Mouse (Mus musculus): ENCODE results near the gene Rnf44. TPM values are rescaled to one million over a fixed set of nuclear protein-coding genes. Genes with fewer than 3 reads are reported as not detected.

Gene Rnf44
- total and polyA plus RNA-seq, 3 experiments, result 51.6 to 94.5 (median 54.6) TPM

GRCm38 (mm10) chr13:54702507-54702906 is 8.8 kb upstream of the Rnf44 start:
- TF ChIP-seq CTCF (IDR thresholded peaks at IDR 0.05), result no peak
- TF ChIP-seq POLR2A (IDR thresholded peaks at IDR 0.05; ENCODE audit: insufficient read depth, low read depth, low read length), result no peak
- TF ChIP-seq EP300 (IDR thresholded peaks at IDR 0.05; ENCODE audit: insufficient read depth, low read depth, low read length), result no peak
- WGBS, result 37% methylated on average over 7 of the region's 7 CpGs
- Histone ChIP-seq H3K36me3 (ENCODE audit: control insufficient read depth, insufficient read depth, low read length) (no peaks in the 10 kb centered on the region), H3K4me3 (no peak overlapping the region), H3K79me2 (replicated peaks; ENCODE audit: control insufficient read depth, insufficient read depth, low read length) (no peaks in the 10 kb centered on the region), H3K27me3 (ENCODE audit: control insufficient read depth, insufficient read depth, low read length) (no peaks in the 10 kb centered on the region), H3K9ac (ENCODE audit: low read depth, low read length) (no peak overlapping the region), H3K27ac (no peak overlapping the region), H3K4me1 (ENCODE audit: control insufficient read depth, insufficient read depth, low read length) (no peaks in the 10 kb centered on the region)
- DNase-seq, result no peak
- intact Hi-C loops (cut with DNase I), result no loop called here

- Histone ChIP-seq H3K36me3 (ENCODE audit: control insufficient read depth, insufficient read depth, low read length) (no peaks in the 10 kb centered on the region), H3K79me2 (replicated peaks; ENCODE audit: control insufficient read depth, insufficient read depth, low read length) (no peaks in the 10 kb centered on the region), H3K27me3 (ENCODE audit: control insufficient read depth, insufficient read depth, low read length) (no peaks in the 10 kb centered on the region), H3K4me3 (no peak within 1 kb of the TSS), H3K27ac (no peak within 1 kb of the TSS), H3K4me1 (ENCODE audit: control insufficient read depth, insufficient read depth, low read length) (no peaks in the 10 kb centered on the region), H3K9ac (ENCODE audit: low read depth, low read length) (no peak within 1 kb of the TSS)
- WGBS, result 68% methylated on average over 5 of the region's 5 CpGs
- intact Hi-C loops (cut with DNase I), result no loop called here
- TF ChIP-seq CTCF (IDR thresholded peaks at IDR 0.05) (no peak), POLR2A (IDR thresholded peaks at IDR 0.05; ENCODE audit: insufficient read depth, low read depth, low read length) (no peak), EP300 (IDR thresholded peaks at IDR 0.05; ENCODE audit: insufficient read depth, low read depth, low read length) (no peak)
- DNase-seq, result no peak
These were observed 7.5 kb upstream of the Rnf44 start, which contains the start of gene Cdhr2 for GRCm38 (mm10) chr13:54701243-54701642. TSS of gene Cdhr2 (plus strand) at chr13:54701461.

GRCm38 (mm10) chr13:54695479-54696230 is 1.9 kb upstream of the Rnf44 start:
- intact Hi-C loops (cut with DNase I), result no loop called here
- Histone ChIP-seq H3K4me3 (no peak overlapping the region), H3K27ac (no peak overlapping the region), H3K9ac (ENCODE audit: low read depth, low read length) (no peak overlapping the region), H3K36me3 (ENCODE audit: control insufficient read depth, insufficient read depth, low read length) (no peaks in the 10 kb centered on the region), H3K79me2 (replicated peaks; ENCODE audit: control insufficient read depth, insufficient read depth, low read length) (no peaks in the 10 kb centered on the region), H3K27me3 (ENCODE audit: control insufficient read depth, insufficient read depth, low read length) (no peaks in the 10 kb centered on the region), H3K4me1 (ENCODE audit: control insufficient read depth, insufficient read depth, low read length) (peaks cover 12% of the 10 kb centered on the region)
- TF ChIP-seq CTCF (IDR thresholded peaks at IDR 0.05) (no peak), EP300 (IDR thresholded peaks at IDR 0.05; ENCODE audit: insufficient read depth, low read depth, low read length) (no peak), POLR2A (IDR thresholded peaks at IDR 0.05; ENCODE audit: insufficient read depth, low read depth, low read length) (no peak)
- WGBS, result 89% methylated on average over 11 of the region's 11 CpGs
- no peak for DNase-seq

- intact Hi-C loops (cut with DNase I), result loop anchor here (5.0 kb wide), 1 partner anchor 227 kb away; the partner anchor contains the start of gene Thoc3
- H3K79me2 ChIP-seq (replicated peaks; ENCODE audit: control insufficient read depth, insufficient read depth, low read length), result no peaks in the 10 kb centered on the region
- TF ChIP-seq CTCF (IDR thresholded peaks at IDR 0.05) (no peak), EP300 (IDR thresholded peaks at IDR 0.05; ENCODE audit: insufficient read depth, low read depth, low read length) (no peak), POLR2A (IDR thresholded peaks at IDR 0.05; ENCODE audit: insufficient read depth, low read depth, low read length) (peak; percentile 54; the same call in 1 of the 2 replicates)
- peak overlapping the region; percentile 68 for H3K9ac ChIP-seq (ENCODE audit: low read depth, low read length)
- WGBS, result 13% methylated on average over 26 of the region's 26 CpGs
- no peaks in the 10 kb centered on the region for H3K36me3 ChIP-seq (ENCODE audit: control insufficient read depth, insufficient read depth, low read length)
- H3K4me3 ChIP-seq, result peak overlapping the region; percentile 70
- peak in 1 of 2 experiments; percentile 94 for DNase-seq
- H3K4me1 ChIP-seq (ENCODE audit: control insufficient read depth, insufficient read depth, low read length), result peaks cover 12% of the 10 kb centered on the region
- peak overlapping the region; percentile 93 for H3K27ac ChIP-seq
- no peaks in the 10 kb centered on the region for H3K27me3 ChIP-seq (ENCODE audit: control insufficient read depth, insufficient read depth, low read length)
These were observed 797 bp upstream of the Rnf44 start for GRCm38 (mm10) chr13:54694348-54695060.

GRCm38 (mm10) chr13:54692711-54693557 is 773 bp downstream of the Rnf44 start:
- peaks cover 12% of the 10 kb centered on the region for H3K4me1 ChIP-seq (ENCODE audit: control insufficient read depth, insufficient read depth, low read length)
- no peaks in the 10 kb centered on the region for H3K27me3 ChIP-seq (ENCODE audit: control insufficient read depth, insufficient read depth, low read length)
- H3K27ac ChIP-seq, result peak overlapping the region; percentile 90
- WGBS, result 4% methylated on average over 21 of the region's 21 CpGs
- no peaks in the 10 kb centered on the region for H3K79me2 ChIP-seq (replicated peaks; ENCODE audit: control insufficient read depth, insufficient read depth, low read length)
- H3K4me3 ChIP-seq, result peak overlapping the region; percentile 99
- H3K36me3 ChIP-seq (ENCODE audit: control insufficient read depth, insufficient read depth, low read length), result no peaks in the 10 kb centered on the region
- intact Hi-C loops (cut with DNase I), result loop anchor here (5.0 kb wide), 1 partner anchor 226 kb away; the partner anchor contains the start of gene Thoc3
- H3K9ac ChIP-seq (ENCODE audit: low read depth, low read length), result peak overlapping the region; percentile 97
- no peak for TF ChIP-seq POLR2A (IDR thresholded peaks at IDR 0.05; ENCODE audit: insufficient read depth, low read depth, low read length)
- TF ChIP-seq EP300 (IDR thresholded peaks at IDR 0.05; ENCODE audit: insufficient read depth, low read depth, low read length), result no peak
- no peak for TF ChIP-seq CTCF (IDR thresholded peaks at IDR 0.05)
- no peak for DNase-seq

Measured in heart, adult 2 months (tissue).